Mouse (Mus musculus): ENCODE measurements around the gene Tysnd1.

- TF ChIP-seq CTCF (IDR thresholded peaks at IDR 0.05; ENCODE audit: insufficient read depth, low read length) (no peak), POLR2A (IDR thresholded peaks at IDR 0.05; ENCODE audit: borderline replicate concordance, extremely low read depth, low read depth, low read length) (no peak)
Observed at GRCm38 (mm10) chr10:61747302-61747701, 52.0 kb downstream of the Tysnd1 start.

Measured in lung, adult 2 months (tissue).